Mouse (Mus musculus): ENCODE results near the gene Apod. TPM values are rescaled to one million over a fixed set of nuclear protein-coding genes. Genes with fewer than 3 reads are reported as not detected.
"Not testable (repeated sequence)": the region's sequence is repeated elsewhere in the genome, so short reads cannot be mapped to it uniquely, and the experiment has no call there.

Gene Apod
- polyA plus RNA-seq, 1 experiment from 2014 or later, result 26.2 TPM

GRCm38 (mm10) chr16:31347581-31347980 lies 33.0 kb upstream of the Apod start:
- H3K36me3 ChIP-seq (ENCODE audit: control insufficient read depth, insufficient read depth, low read length), result no peaks in the 10 kb centered on the region
- H3K9me3 ChIP-seq (ENCODE audit: control insufficient read depth, low read length), result no peaks in the 10 kb centered on the region
- H3K27me3 ChIP-seq (ENCODE audit: control insufficient read depth, insufficient read depth, low read length), result no peaks in the 10 kb centered on the region
- H3K4me3 ChIP-seq (ENCODE audit: low read depth, low read length), result no peak overlapping the region
- H3K4me2 ChIP-seq (ENCODE audit: low read depth, low read length), result peak overlapping the region; percentile 33; the same call in 1 of the 2 replicates
- WGBS, result 15% methylated on average over 14 of the region's 14 CpGs
- no peak overlapping the region for H3K27ac ChIP-seq (ENCODE audit: low read depth, low read length)
- 0 out of 2 replicates have a peak, but pooled peaks have one; percentile 54 for ATAC-seq (ENCODE audit: low read depth)
- peaks cover 2% of the 10 kb centered on the region; the same call in 1 of the 2 replicates for H3K4me1 ChIP-seq (ENCODE audit: control insufficient read depth, insufficient read depth, low read length)
- H3K9ac ChIP-seq (replicated peaks; ENCODE audit: low read depth, low read length), result no peak overlapping the region

- no peaks in the 10 kb centered on the region for H3K27me3 ChIP-seq (ENCODE audit: control insufficient read depth, insufficient read depth, low read length)
- H3K27ac ChIP-seq (ENCODE audit: low read depth, low read length), result no peak overlapping the region
- H3K9ac ChIP-seq (replicated peaks; ENCODE audit: low read depth, low read length), result no peak overlapping the region
These were observed 28.4 kb upstream of the Apod start for GRCm38 (mm10) chr16:31342966-31343365.

GRCm38 (mm10) chr16:31342556-31342955 lies 27.9 kb upstream of the Apod start:
- no peak overlapping the region for H3K4me3 ChIP-seq (ENCODE audit: low read depth, low read length)
- no peak for ATAC-seq (ENCODE audit: low read depth)
- peaks cover 6% of the 10 kb centered on the region; the same call in 1 of the 2 replicates for H3K4me1 ChIP-seq (ENCODE audit: control insufficient read depth, insufficient read depth, low read length)
- no peak overlapping the region for H3K27ac ChIP-seq (ENCODE audit: low read depth, low read length)
- H3K4me2 ChIP-seq (ENCODE audit: low read depth, low read length), result no peak overlapping the region
- H3K9me3 ChIP-seq (ENCODE audit: control insufficient read depth, low read length), result no peaks in the 10 kb centered on the region
- H3K27me3 ChIP-seq (ENCODE audit: control insufficient read depth, insufficient read depth, low read length), result no peaks in the 10 kb centered on the region
- no peak overlapping the region for H3K9ac ChIP-seq (replicated peaks; ENCODE audit: low read depth, low read length)
- H3K36me3 ChIP-seq (ENCODE audit: control insufficient read depth, insufficient read depth, low read length), result no peaks in the 10 kb centered on the region
- WGBS, result 11% methylated on average over 5 of the region's 5 CpGs

More at GRCm38 (mm10) chr16:31342966-31343365, 28.4 kb upstream of the Apod start:
- Histone ChIP-seq H3K4me1 (ENCODE audit: control insufficient read depth, insufficient read depth, low read length) (peaks cover 6% of the 10 kb centered on the region; the same call in 1 of the 2 replicates), H3K9me3 (ENCODE audit: control insufficient read depth, low read length) (no peaks in the 10 kb centered on the region), H3K4me3 (ENCODE audit: low read depth, low read length) (no peak overlapping the region), H3K4me2 (ENCODE audit: low read depth, low read length) (no peak overlapping the region), H3K36me3 (ENCODE audit: control insufficient read depth, insufficient read depth, low read length) (no peaks in the 10 kb centered on the region)
- no peak for ATAC-seq (ENCODE audit: low read depth)
- 16% methylated on average over 2 of the region's 2 CpGs for WGBS

- peaks cover 6% of the 10 kb centered on the region; the same call in 1 of the 2 replicates for H3K4me1 ChIP-seq (ENCODE audit: control insufficient read depth, insufficient read depth, low read length)
- H3K4me3 ChIP-seq (ENCODE audit: low read depth, low read length), result no peak overlapping the region
- H3K4me2 ChIP-seq (ENCODE audit: low read depth, low read length), result no peak overlapping the region
- no peaks in the 10 kb centered on the region for H3K27me3 ChIP-seq (ENCODE audit: control insufficient read depth, insufficient read depth, low read length)
- H3K36me3 ChIP-seq (ENCODE audit: control insufficient read depth, insufficient read depth, low read length), result no peaks in the 10 kb centered on the region
- WGBS, result 65% methylated on average over 5 of the region's 5 CpGs
- H3K9me3 ChIP-seq (ENCODE audit: control insufficient read depth, low read length), result no peaks in the 10 kb centered on the region
- no peak for ATAC-seq (ENCODE audit: low read depth)
- no peak overlapping the region for H3K9ac ChIP-seq (replicated peaks; ENCODE audit: low read depth, low read length)
- no peak overlapping the region for H3K27ac ChIP-seq (ENCODE audit: low read depth, low read length)
These were observed 24.7 kb upstream of the Apod start for GRCm38 (mm10) chr16:31339332-31339731.

GRCm38 (mm10) chr16:31337956-31338355 lies 23.3 kb upstream of the Apod start:
- WGBS, result 41% methylated on average over 3 of the region's 3 CpGs
- ATAC-seq (ENCODE audit: low read depth), result no peak
- H3K9me3 ChIP-seq (ENCODE audit: control insufficient read depth, low read length), result no peaks in the 10 kb centered on the region
- no peaks in the 10 kb centered on the region for H3K36me3 ChIP-seq (ENCODE audit: control insufficient read depth, insufficient read depth, low read length)
- no peak overlapping the region for H3K27ac ChIP-seq (ENCODE audit: low read depth, low read length)
- H3K27me3 ChIP-seq (ENCODE audit: control insufficient read depth, insufficient read depth, low read length), result no peaks in the 10 kb centered on the region
- H3K4me3 ChIP-seq (ENCODE audit: low read depth, low read length), result no peak overlapping the region
- H3K4me2 ChIP-seq (ENCODE audit: low read depth, low read length), result no peak overlapping the region
- H3K4me1 ChIP-seq (ENCODE audit: control insufficient read depth, insufficient read depth, low read length), result peaks cover 6% of the 10 kb centered on the region; the same call in 1 of the 2 replicates
- no peak overlapping the region for H3K9ac ChIP-seq (replicated peaks; ENCODE audit: low read depth, low read length)

GRCm38 (mm10) chr16:31334796-31335195 lies 20.2 kb upstream of the Apod start:
- H3K9ac ChIP-seq (replicated peaks; ENCODE audit: low read depth, low read length), result no peak overlapping the region
- no peak overlapping the region for H3K4me3 ChIP-seq (ENCODE audit: low read depth, low read length)
- no peaks in the 10 kb centered on the region for H3K9me3 ChIP-seq (ENCODE audit: control insufficient read depth, low read length)
- no peaks in the 10 kb centered on the region for H3K4me1 ChIP-seq (ENCODE audit: control insufficient read depth, insufficient read depth, low read length)
- ATAC-seq (ENCODE audit: low read depth), result no peak
- no peaks in the 10 kb centered on the region for H3K36me3 ChIP-seq (ENCODE audit: control insufficient read depth, insufficient read depth, low read length)
- H3K4me2 ChIP-seq (ENCODE audit: low read depth, low read length), result no peak overlapping the region
- no peaks in the 10 kb centered on the region for H3K27me3 ChIP-seq (ENCODE audit: control insufficient read depth, insufficient read depth, low read length)
- no peak overlapping the region for H3K27ac ChIP-seq (ENCODE audit: low read depth, low read length)
- 37% methylated on average over 5 of the region's 5 CpGs for WGBS

GRCm38 (mm10) chr16:31332586-31332985 lies 18.0 kb upstream of the Apod start:
- Histone ChIP-seq H3K9me3 (ENCODE audit: control insufficient read depth, low read length) (no peaks in the 10 kb centered on the region), H3K4me2 (ENCODE audit: low read depth, low read length) (no peak overlapping the region), H3K4me3 (ENCODE audit: low read depth, low read length) (no peak overlapping the region), H3K27ac (ENCODE audit: low read depth, low read length) (no peak overlapping the region), H3K36me3 (ENCODE audit: control insufficient read depth, insufficient read depth, low read length) (no peaks in the 10 kb centered on the region), H3K9ac (replicated peaks; ENCODE audit: low read depth, low read length) (no peak overlapping the region), H3K4me1 (ENCODE audit: control insufficient read depth, insufficient read depth, low read length) (no peaks in the 10 kb centered on the region), H3K27me3 (ENCODE audit: control insufficient read depth, insufficient read depth, low read length) (no peaks in the 10 kb centered on the region)
- ATAC-seq (ENCODE audit: low read depth), result no peak

GRCm38 (mm10) chr16:31330970-31331369 lies 16.4 kb upstream of the Apod start:
- 90% methylated on average over 6 of the region's 6 CpGs for WGBS
- H3K4me2 ChIP-seq (ENCODE audit: low read depth, low read length); ATAC-seq (ENCODE audit: low read depth): not testable (repeated sequence)

GRCm38 (mm10) chr16:31329668-31330067 lies 15.1 kb upstream of the Apod start:
- Histone ChIP-seq H3K36me3 (ENCODE audit: control insufficient read depth, insufficient read depth, low read length) (no peaks in the 10 kb centered on the region), H3K27me3 (ENCODE audit: control insufficient read depth, insufficient read depth, low read length) (no peaks in the 10 kb centered on the region), H3K4me2 (ENCODE audit: low read depth, low read length) (no peak overlapping the region), H3K9ac (replicated peaks; ENCODE audit: low read depth, low read length) (no peak overlapping the region), H3K27ac (ENCODE audit: low read depth, low read length) (no peak overlapping the region), H3K9me3 (ENCODE audit: control insufficient read depth, low read length) (no peaks in the 10 kb centered on the region), H3K4me3 (ENCODE audit: low read depth, low read length) (no peak overlapping the region), H3K4me1 (ENCODE audit: control insufficient read depth, insufficient read depth, low read length) (no peaks in the 10 kb centered on the region)
- 65% methylated on average over 2 of the region's 2 CpGs for WGBS
- no peak for ATAC-seq (ENCODE audit: low read depth)

More at GRCm38 (mm10) chr16:31330970-31331369, 16.4 kb upstream of the Apod start:
- not testable (repeated sequence) for H3K27ac ChIP-seq (ENCODE audit: low read depth, low read length); H3K9me3 ChIP-seq (ENCODE audit: control insufficient read depth, low read length); H3K36me3 ChIP-seq (ENCODE audit: control insufficient read depth, insufficient read depth, low read length); H3K4me1 ChIP-seq (ENCODE audit: control insufficient read depth, insufficient read depth, low read length); H3K4me3 ChIP-seq (ENCODE audit: low read depth, low read length); H3K27me3 ChIP-seq (ENCODE audit: control insufficient read depth, insufficient read depth, low read length); H3K9ac ChIP-seq (replicated peaks; ENCODE audit: low read depth, low read length)

Data from neural tube, embryonic 14.5 days (tissue).